Mouse (Mus musculus) CH12.LX (cell line): ENCODE measurements around the gene Cblc.

ENCODE experiments used
- CHD2 ChIP-seq: IDR thresholded peaks from 2 replicates; pipeline ENCODE4 v1.6.1; 2011; ENCODE audit warnings: low read length, improper control_type of control experiment
- CTCF ChIP-seq, 2 experiments: IDR thresholded peaks in 1 of 2; conservative IDR thresholded peaks in 1 of 2; 2 replicates each; pipeline ENCODE4 v1.5.1; 2011 to 2012; ENCODE audit warnings: low read depth in 2 of 2, low read length in 2 of 2, improper control_type of control experiment in 1 of 2, inconsistent platforms in 1 of 2, mild to moderate bottlenecking in 1 of 2, moderate library complexity in 1 of 2
- EP300 ChIP-seq: IDR thresholded peaks from 2 replicates; pipeline ENCODE4 v1.6.1; 2011; ENCODE audit warnings: low read length, improper control_type of control experiment
- MAFK ChIP-seq: IDR thresholded peaks from 2 replicates; pipeline ENCODE4 v1.6.1; 2011; ENCODE audit warnings: low read length, improper control_type of control experiment; ENCODE audit not compliant: insufficient replicate concordance
- POLR2A ChIP-seq: IDR thresholded peaks from 2 replicates; pipeline ENCODE4 v1.6.1; 2011; ENCODE audit warnings: low read depth, mild to moderate bottlenecking, improper control_type of control experiment, low read length
- TBP ChIP-seq: conservative IDR thresholded peaks from 2 replicates; pipeline ENCODE4 v1.6.1; 2011; ENCODE audit warnings: low read depth, low read length, improper control_type of control experiment

DNA sequence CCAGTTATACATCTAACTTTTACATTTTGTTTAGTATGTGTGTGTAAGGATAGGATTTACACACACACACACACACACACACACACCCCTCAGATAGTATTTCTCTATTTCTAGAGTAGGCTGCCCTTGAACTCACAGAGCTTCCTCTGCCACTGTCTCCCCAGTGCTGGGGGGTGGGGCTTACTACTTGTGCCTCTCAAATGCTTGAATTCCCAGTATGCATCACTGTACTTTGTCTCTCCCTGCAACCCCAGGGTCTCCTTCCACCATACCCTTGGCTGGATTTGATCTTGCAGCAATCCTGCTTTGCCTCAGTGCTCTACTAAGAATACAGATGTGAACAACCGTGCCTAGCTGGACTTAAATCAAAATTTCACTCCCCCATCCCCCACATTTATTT, 42.5 kb downstream of the Cblc start:
- no peak for TF ChIP-seq CTCF (conservative IDR thresholded peaks at IDR 0.05 in 1 of 2, IDR thresholded peaks at IDR 0.05 in 1 of 2; ENCODE audit: low read depth in 2 of 2, low read length in 2 of 2)
- no peak for TF ChIP-seq CHD2
- TF ChIP-seq POLR2A, result no peak
- no peak for TF ChIP-seq MAFK
- no peak for TF ChIP-seq TBP
- TF ChIP-seq EP300, result no peak
